In genomic region chr1:75772131-75772530, GRCm38 (mm10) we compare ENCODE assay signal across 21 mouse cellular contexts.
"Had no signal": no experiment of that assay in that cellular context is flagged by ENCODE, and none has a peak within 500 bp of the region (broad histone marks: within the 10 kb centered on the region; RNA-seq: fewer than 3 reads in every experiment).

No protein-coding gene starts in this region.

- H3K27ac ChIP-seq: intestine, embryonic 15.5 days; kidney, postnatal 0 days; layer of hippocampus, adult 2 months; left cerebral cortex, adult 2 months; liver, embryonic 14.5 days; macrophage; stomach, embryonic 15.5 days had no signal

- H3K36me3 ChIP-seq: intestine, embryonic 15.5 days; stomach, embryonic 15.5 days had no signal

- H3K4me1 ChIP-seq: intestine, embryonic 15.5 days; stomach, embryonic 15.5 days had no signal

- H3K9ac ChIP-seq: intestine, embryonic 15.5 days; liver, embryonic 14.5 days; liver, postnatal 0 days; lung, embryonic 14.5 days; stomach, embryonic 15.5 days had no signal

- H3K27me3 ChIP-seq: intestine, embryonic 15.5 days; stomach, embryonic 15.5 days had no signal

- H3K9me3 ChIP-seq: intestine, embryonic 15.5 days; stomach, embryonic 15.5 days had no signal

- H3K4me3 ChIP-seq: intestine, embryonic 15.5 days; layer of hippocampus, adult 2 months; left cerebral cortex, adult 2 months; stomach, embryonic 15.5 days had no signal

- ATAC-seq: intestine, embryonic 15.5 days; liver, postnatal 0 days; lung, postnatal 0 days had no signal

- H3K4me2 ChIP-seq: intestine, embryonic 15.5 days; liver, embryonic 11.5 days; lung, embryonic 14.5 days; stomach, embryonic 15.5 days had no signal

- DNase-seq: kidney, adult 11 months; kidney, adult 8-10 months; kidney, postnatal 25 days; layer of hippocampus, adult 9-11 months; layer of hippocampus, postnatal 36 days; liver, postnatal 0 days; lung, embryonic 14.5 days; midbrain, embryonic 14.5 days; right cerebral cortex, adult 18-20 months; right cerebral cortex, postnatal 25 days; spleen, adult 18-20 months; thymus, postnatal 25 days had no signal
